ENCODE assay signal across 8 mouse cellular contexts in genomic region chr17:34626773-34627092, GRCm38 (mm10). TPM values are rescaled to one million over a fixed set of nuclear protein-coding genes. Genes with fewer than 3 reads are reported as not detected.
DNase-seq lines count a peak whose midpoint lies in the region; ATAC-seq and TF ChIP-seq lines count a peak whose summit lies in the region.

No protein-coding gene starts in this region.

- peaks cover 39% of the 10 kb centered on the region for H3K27me3 ChIP-seq in G1E (ENCODE audit: insufficient read depth, low read length)
- peaks cover 38% of the 10 kb centered on the region for H3K27me3 ChIP-seq in forebrain, embryonic 10.5 days (ENCODE audit: poor library complexity, severe bottlenecking)
- peaks cover 17% of the 10 kb centered on the region for H3K27me3 ChIP-seq in intestine, embryonic 16.5 days (replicated peaks; ENCODE audit: control insufficient read depth, insufficient read depth, low read length)
- peaks cover 20% of the 10 kb centered on the region for H3K27me3 ChIP-seq in stomach, embryonic 14.5 days (ENCODE audit: control insufficient read depth, insufficient read depth, low read length)

- WGBS in forebrain, embryonic 10.5 days = under 1% methylated on average over 18 of the region's 18 CpGs
- 1% methylated on average over 18 of the region's 18 CpGs for WGBS in intestine, embryonic 16.5 days
- 1% methylated on average over 18 of the region's 18 CpGs for WGBS in stomach, embryonic 14.5 days

- peak overlapping the region; percentile 89 for H3K27ac ChIP-seq in forebrain, embryonic 10.5 days
- peak overlapping the region; percentile 97 for H3K27ac ChIP-seq in intestine, embryonic 16.5 days (ENCODE audit: low read length)
- H3K27ac ChIP-seq in stomach, embryonic 14.5 days (ENCODE audit: low read length) = peak overlapping the region; percentile 97

- ATAC-seq in frontal cortex, adult (ENCODE audit: low TSS enrichment) = peak; percentile 14; the same call in 1 of the 2 replicates
- ATAC-seq in G1E (ENCODE audit: extremely low read depth, insufficient number of reproducible peaks, low FRiP score, poor library complexity, severe bottlenecking) = 0 out of 2 replicates have a peak, but pooled peaks have one; percentile 18
- peak; percentile 24 for ATAC-seq in intestine, embryonic 16.5 days
- ATAC-seq in megakaryocyte, adult 5-6 weeks (ENCODE audit: poor library complexity, severe bottlenecking) = peak; percentile 60
- no peak for ATAC-seq in stomach, embryonic 14.5 days (ENCODE audit: insufficient number of reproducible peaks, insufficient read depth, low FRiP score, low read depth)

- H3K4me3 ChIP-seq in G1E (ENCODE audit: low read depth, low read length) = peak overlapping the region; percentile 72
- peak overlapping the region; percentile 80 for H3K4me3 ChIP-seq in forebrain, embryonic 10.5 days
- peak overlapping the region; percentile 78 for H3K4me3 ChIP-seq in intestine, embryonic 16.5 days (ENCODE audit: low read length)
- H3K4me3 ChIP-seq in stomach, embryonic 14.5 days (ENCODE audit: low read depth, low read length) = peak overlapping the region; percentile 69

- H3K9me3 ChIP-seq in G1E (replicated peaks) = no peaks in the 10 kb centered on the region
- H3K9me3 ChIP-seq in forebrain, embryonic 10.5 days = no peaks in the 10 kb centered on the region
- no peaks in the 10 kb centered on the region for H3K9me3 ChIP-seq in intestine, embryonic 16.5 days (ENCODE audit: control insufficient read depth, low read length)
- no peaks in the 10 kb centered on the region for H3K9me3 ChIP-seq in stomach, embryonic 14.5 days (ENCODE audit: control insufficient read depth, low read depth, low read length)

- H3K4me2 ChIP-seq in intestine, embryonic 16.5 days (ENCODE audit: low read depth, low read length) = peak overlapping the region; percentile 74
- peak overlapping the region; percentile 56 for H3K4me2 ChIP-seq in stomach, embryonic 14.5 days (replicated peaks; ENCODE audit: low read depth, low read length)

- no peak for DNase-seq in frontal cortex, postnatal 14 days (ENCODE audit: low spot score in 2 of 2)
- peak; percentile 21 for DNase-seq in G1E (ENCODE audit: low spot score)
- DNase-seq in forebrain, embryonic 10.5 days (ENCODE audit: extremely low spot score, low spot score) = peak; percentile 61
- no peak for DNase-seq in T-cell, adult 2 months (ENCODE audit: low spot score)

- no peak for TF ChIP-seq CTCF in G1E (IDR thresholded peaks at IDR 0.05; ENCODE audit: low read depth, low read length)

- H3K4me1 ChIP-seq in G1E (ENCODE audit: insufficient read depth, low read depth, low read length) = peaks cover 33% of the 10 kb centered on the region
- peaks cover 57% of the 10 kb centered on the region for H3K4me1 ChIP-seq in forebrain, embryonic 10.5 days
- H3K4me1 ChIP-seq in intestine, embryonic 16.5 days (ENCODE audit: control insufficient read depth, insufficient read depth, low read length) = peaks cover 33% of the 10 kb centered on the region
- H3K4me1 ChIP-seq in stomach, embryonic 14.5 days (ENCODE audit: control insufficient read depth, insufficient read depth, low read length) = peaks cover 39% of the 10 kb centered on the region

- H3K36me3 ChIP-seq in G1E (replicated peaks) = peaks cover 19% of the 10 kb centered on the region
- peaks cover 34% of the 10 kb centered on the region for H3K36me3 ChIP-seq in forebrain, embryonic 10.5 days (replicated peaks)
- peaks cover 13% of the 10 kb centered on the region; the same call in 1 of the 2 replicates for H3K36me3 ChIP-seq in intestine, embryonic 16.5 days (ENCODE audit: control insufficient read depth, insufficient read depth, low read length)
- peaks cover 15% of the 10 kb centered on the region; the same call in 1 of the 2 replicates for H3K36me3 ChIP-seq in stomach, embryonic 14.5 days (ENCODE audit: control insufficient read depth, insufficient read depth, low read length)

- peak overlapping the region; percentile 75 for H3K9ac ChIP-seq in intestine, embryonic 16.5 days (ENCODE audit: low read depth, low read length)
- H3K9ac ChIP-seq in stomach, embryonic 14.5 days (replicated peaks; ENCODE audit: low read depth, low read length) = peak overlapping the region; percentile 50; the same call in 1 of the 2 replicates

RNA-seq across cellular contexts. Expression of gene Ppt2, which starts 1.6 kb away (rescaled TPM):
- total RNA-seq in G1E (2014; fragmentation: Nextera tagmentation) (17.1 and 25.6 TPM in 2 replicates), G1E (2017) (5.5 and 5.8 TPM in 2 replicates)
- 30.8 and 35.1 TPM in 2 replicates for polyA plus RNA-seq in G1E (2012)
- polyA plus RNA-seq in forebrain, embryonic 10.5 days (2016; fragmentation: Nextera tagmentation; extraction: Ambion mirVana) = 22.1 and 22.4 TPM in 2 replicates
- 32.3 and 32.9 TPM in 2 replicates for polyA plus RNA-seq in intestine, embryonic 16.5 days (2015; fragmentation: Nextera tagmentation; extraction: Ambion mirVana)
- 37.0 and 41.4 TPM in 2 replicates for total RNA-seq in megakaryocyte, adult 5-6 weeks (2015)
- 25.6 and 26.8 TPM in 2 replicates for total RNA-seq in megakaryocyte, adult 5-6 weeks (2017)
- 31.2 and 31.8 TPM in 2 replicates for polyA plus RNA-seq in stomach, embryonic 14.5 days (2014; fragmentation: Nextera tagmentation; extraction: Ambion mirVana)

RNA-seq across cellular contexts. Expression of gene Prrt1, which starts 2.6 kb away (rescaled TPM):
- total RNA-seq in G1E (2014; fragmentation: Nextera tagmentation) (not detected in 2 replicates), G1E (2017) (not detected in 2 replicates)
- polyA plus RNA-seq in G1E (2012) = not detected in 2 replicates
- polyA plus RNA-seq in forebrain, embryonic 10.5 days (2016; fragmentation: Nextera tagmentation; extraction: Ambion mirVana) = 0.54 and 0.62 TPM in 2 replicates
- 0.32 and 0.47 TPM in 2 replicates for polyA plus RNA-seq in intestine, embryonic 16.5 days (2015; fragmentation: Nextera tagmentation; extraction: Ambion mirVana)
- 0.22 and 0.73 TPM in 2 replicates for total RNA-seq in megakaryocyte, adult 5-6 weeks (2015)
- total RNA-seq in megakaryocyte, adult 5-6 weeks (2017) = 0.22 TPM in 1 of 2 replicates, not detected in the other
- polyA plus RNA-seq in stomach, embryonic 14.5 days (2014; fragmentation: Nextera tagmentation; extraction: Ambion mirVana) = 0.56 and 0.67 TPM in 2 replicates

RNA-seq across cellular contexts. Expression of gene Egfl8, which starts 11.0 kb away (rescaled TPM):
- total RNA-seq in G1E (2014; fragmentation: Nextera tagmentation) = 1.5 TPM in 1 of 2 replicates, not detected in the other
- 0.29 and 0.93 TPM in 2 replicates for total RNA-seq in G1E (2017)
- polyA plus RNA-seq in G1E (2012) = 0.80 and 1.1 TPM in 2 replicates
- 1.6 and 3.1 TPM in 2 replicates for polyA plus RNA-seq in forebrain, embryonic 10.5 days (2016; fragmentation: Nextera tagmentation; extraction: Ambion mirVana)
- 4.0 and 4.6 TPM in 2 replicates for polyA plus RNA-seq in intestine, embryonic 16.5 days (2015; fragmentation: Nextera tagmentation; extraction: Ambion mirVana)
- total RNA-seq in megakaryocyte, adult 5-6 weeks (2015) = 0.82 and 0.91 TPM in 2 replicates
- total RNA-seq in megakaryocyte, adult 5-6 weeks (2017) = 0.57 and 5.0 TPM in 2 replicates
- 3.8 and 4.2 TPM in 2 replicates for polyA plus RNA-seq in stomach, embryonic 14.5 days (2014; fragmentation: Nextera tagmentation; extraction: Ambion mirVana)

RNA-seq across cellular contexts. Expression of gene Fkbpl, which starts 17.8 kb away (rescaled TPM):
- total RNA-seq in G1E (2014; fragmentation: Nextera tagmentation) (1.6 and 4.7 TPM in 2 replicates), G1E (2017) (11.9 and 22.1 TPM in 2 replicates)
- polyA plus RNA-seq in G1E (2012) = 6.5 and 7.8 TPM in 2 replicates
- 14.8 and 15.5 TPM in 2 replicates for polyA plus RNA-seq in forebrain, embryonic 10.5 days (2016; fragmentation: Nextera tagmentation; extraction: Ambion mirVana)
- polyA plus RNA-seq in intestine, embryonic 16.5 days (2015; fragmentation: Nextera tagmentation; extraction: Ambion mirVana) = 10.2 and 14.4 TPM in 2 replicates
- 4.0 and 4.2 TPM in 2 replicates for total RNA-seq in megakaryocyte, adult 5-6 weeks (2015)
- 40.5 and 41.6 TPM in 2 replicates for total RNA-seq in megakaryocyte, adult 5-6 weeks (2017)
- 11.9 and 12.0 TPM in 2 replicates for polyA plus RNA-seq in stomach, embryonic 14.5 days (2014; fragmentation: Nextera tagmentation; extraction: Ambion mirVana)

RNA-seq across cellular contexts. Expression of gene Atf6b, which starts 20.2 kb away (rescaled TPM):
- 20.5 and 23.0 TPM in 2 replicates for total RNA-seq in G1E (2014; fragmentation: Nextera tagmentation)
- 7.8 and 9.2 TPM in 2 replicates for total RNA-seq in G1E (2017)
- 89.0 and 103 TPM in 2 replicates for polyA plus RNA-seq in G1E (2012)
- polyA plus RNA-seq in forebrain, embryonic 10.5 days (2016; fragmentation: Nextera tagmentation; extraction: Ambion mirVana) = 105 and 106 TPM in 2 replicates
- 66.3 and 69.1 TPM in 2 replicates for polyA plus RNA-seq in intestine, embryonic 16.5 days (2015; fragmentation: Nextera tagmentation; extraction: Ambion mirVana)
- 31.9 and 32.4 TPM in 2 replicates for total RNA-seq in megakaryocyte, adult 5-6 weeks (2015)
- total RNA-seq in megakaryocyte, adult 5-6 weeks (2017) = 25.4 and 32.2 TPM in 2 replicates
- 56.5 and 58.3 TPM in 2 replicates for polyA plus RNA-seq in stomach, embryonic 14.5 days (2014; fragmentation: Nextera tagmentation; extraction: Ambion mirVana)

Comparison
In these comparisons a context has a peak if more than half of its experiments do, and no peak if none do; other contexts are left out.
1. DNase-seq: peak in G1E (single experiment) and forebrain, embryonic 10.5 days (single experiment); none in frontal cortex, postnatal 14 days (0 of 2) and T-cell, adult 2 months (single experiment).
2. Peak in every context shown above with its lines, with median percentiles within 50 percentile points of each other: H3K4me3 ChIP-seq and H3K27ac ChIP-seq.